Mouse (Mus musculus): ENCODE measurements around the gene Mapkapk3. TPM values are rescaled to one million over a fixed set of nuclear protein-coding genes. Genes with fewer than 3 reads are reported as not detected.

Mapkapk3 gene
- 5.5 and 6.6 TPM in 2 replicates for polyA plus RNA-seq (2012; rRNA removed)

GRCm38 (mm10) chr9:107289211-107290076 lies at the start of gene Mapkapk3:
Gene Mapkapk3, minus strand, starts transcription at chr9:107289877.

DNA sequence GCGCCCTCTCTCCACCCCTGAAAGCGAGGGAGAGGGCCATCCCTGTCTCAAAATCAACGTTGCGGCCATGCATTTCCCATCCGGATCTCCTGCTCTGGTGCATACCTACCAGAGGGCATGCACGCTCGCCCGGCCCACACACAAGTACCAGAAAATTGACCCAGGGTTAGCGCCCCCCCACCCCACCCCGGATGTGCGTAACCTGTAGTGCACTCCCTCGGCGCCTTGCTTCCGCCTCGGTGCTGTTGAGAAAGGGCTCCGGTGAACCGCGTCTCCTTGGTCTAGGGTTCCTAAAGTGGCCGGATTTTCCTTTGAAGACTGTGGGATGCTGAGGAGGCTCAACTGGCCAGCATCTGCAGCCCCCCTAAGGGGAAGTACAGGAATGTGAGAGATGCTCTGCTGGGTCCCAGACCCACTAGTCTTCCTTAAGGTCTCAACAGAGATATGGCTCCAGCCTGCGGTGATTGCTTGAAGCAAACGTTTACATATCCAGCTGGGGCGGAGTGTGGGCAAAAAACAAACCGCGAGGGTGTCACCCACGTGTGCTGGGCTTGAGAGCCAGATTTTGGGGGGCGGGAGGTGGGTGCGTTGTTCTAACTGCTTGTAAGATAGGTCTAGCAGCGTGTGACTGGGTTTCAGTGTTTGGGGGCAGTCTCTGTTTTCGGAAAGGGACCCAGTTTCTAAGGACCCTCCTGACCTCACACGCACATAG lies 48.7 kb upstream of the Mapkapk3 start, which contains the start of gene Hemk1:
Gene Hemk1 (minus strand): TSS at position 179 of the 712 bp plus-strand sequence.

GRCm38 (mm10) chr9:107296016-107296040 lies 6.2 kb upstream of the Mapkapk3 start, which contains the start of gene Cish:
Gene Cish, plus strand, starts transcription at chr9:107296026.

DNA sequence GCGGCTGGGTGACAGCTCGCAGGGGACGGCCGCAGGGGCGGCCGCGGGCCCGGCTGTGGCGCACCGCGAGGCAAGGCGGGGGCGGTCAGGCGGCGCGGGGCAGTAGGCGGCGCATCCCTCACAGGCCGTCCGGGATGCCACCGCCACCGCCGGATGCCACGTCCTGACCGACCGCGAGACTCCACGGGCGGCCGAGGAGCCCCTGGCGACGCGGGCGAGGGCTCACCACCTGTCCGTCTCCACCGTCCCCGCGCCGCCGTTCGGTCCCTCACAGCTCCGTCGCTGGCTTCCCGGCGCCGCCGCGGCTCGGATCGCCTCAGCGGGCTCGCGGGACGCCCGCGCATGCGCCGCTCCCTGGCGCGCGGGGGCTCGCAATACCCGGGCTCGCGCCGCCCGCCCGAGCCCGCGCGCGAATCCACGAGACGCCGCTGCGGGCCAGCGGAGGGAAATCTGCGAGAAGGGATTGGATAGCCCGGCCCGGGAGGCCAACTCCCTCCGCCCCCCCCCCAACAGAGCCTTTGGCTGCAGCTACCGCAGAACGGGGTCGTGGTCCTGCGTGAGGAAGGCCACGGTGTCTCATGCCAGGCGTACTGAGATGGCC lies 58.0 kb downstream of the Mapkapk3 start, which contains the start of gene Dock3:
Gene Dock3 (minus strand): TSS at position 371 of the 601 bp plus-strand sequence.

Other genes starting within 250 kb of the Mapkapk3 start
- gene Dock3, start 58.0 kb downstream of the Mapkapk3 start, polyA plus RNA-seq (2012; rRNA removed): 0.01 TPM in 2 replicates
- 3.0 and 3.6 TPM in 2 replicates for gene Cish, start 6.1 kb upstream of the Mapkapk3 start, polyA plus RNA-seq (2012; rRNA removed)
- gene Hemk1, start 48.5 kb upstream of the Mapkapk3 start, polyA plus RNA-seq (2012; rRNA removed): 2.7 and 3.2 TPM in 2 replicates
- 0.07 and 0.10 TPM in 2 replicates for gene 6430571L13Rik, start 50.7 kb upstream of the Mapkapk3 start, polyA plus RNA-seq (2012; rRNA removed)
- 0.02 and 0.03 TPM in 2 replicates for gene Cacna2d2, start 109.7 kb upstream of the Mapkapk3 start, polyA plus RNA-seq (2012; rRNA removed)
- gene Tmem115, start 244.1 kb upstream of the Mapkapk3 start, polyA plus RNA-seq (2012; rRNA removed): 6.5 and 7.8 TPM in 2 replicates

Measured in liver, embryonic 14 days (tissue).